In genomic region chr3:66978457-66979381, GRCm38 (mm10) we compare ENCODE assay signal across 10 mouse cellular contexts. TPM values are rescaled to one million over a fixed set of nuclear protein-coding genes. Genes with fewer than 3 reads are reported as not detected.
DNase-seq lines count a peak whose midpoint lies in the region.
"Had no signal": no experiment of that assay in that cellular context is flagged by ENCODE, and none has a peak within 500 bp of the region (broad histone marks: within the 10 kb centered on the region; RNA-seq: fewer than 3 reads in every experiment).

No protein-coding gene starts in this region.

- H3K27me3 ChIP-seq in limb, embryonic 10.5 days (ENCODE audit: low read depth, poor library complexity, severe bottlenecking): peaks cover 52% of the 10 kb centered on the region
- H3K27me3 ChIP-seq: Patski had no signal

- H3K4me3 ChIP-seq in limb, embryonic 10.5 days: peak overlapping the region; percentile 73

- H3K4me1 ChIP-seq in limb, embryonic 10.5 days: peaks cover 60% of the 10 kb centered on the region

- WGBS in limb, embryonic 10.5 days: under 1% methylated on average over 45 of the region's 45 CpGs

- peak; percentile 36 to 49 for DNase-seq in heart, adult 18-20 months
- no peak for DNase-seq in heart, adult 8-10 months (ENCODE audit: low spot score)
- peak; percentile 28 to 39 for DNase-seq in adrenal gland, postnatal 36 days
- DNase-seq in gastrocnemius, postnatal 25 days: peak; percentile 28
- peak; percentile 65 for DNase-seq in limb, embryonic 10.5 days (ENCODE audit: low spot score)
- peak; percentile 40 for DNase-seq in retina, postnatal 1 day
- DNase-seq in right cerebral cortex, adult 2 months (ENCODE audit: low spot score in 2 of 2): no peak
- no peak for DNase-seq in urinary bladder, postnatal 36 days (ENCODE audit: low spot score in 2 of 2)

- peak overlapping the region; percentile 99 for H3K27ac ChIP-seq in limb, embryonic 10.5 days

- peaks cover 37% of the 10 kb centered on the region for H3K36me3 ChIP-seq in limb, embryonic 10.5 days

- no peaks in the 10 kb centered on the region for H3K9me3 ChIP-seq in limb, embryonic 10.5 days (replicated peaks)

RNA-seq across cellular contexts. Expression of gene Rsrc1, which starts 2.5 kb away (rescaled TPM):
- 10 to 100 TPM; 10.6 to 13.3 TPM for total RNA-seq in heart, adult 18-20 months (2021)
- total RNA-seq in heart, adult 8-10 months (2022): 10 to 100 TPM; 10.7 to 13.9 (median 11.9) TPM
- 10 to 100 TPM; 29.2 to 29.7 TPM for total RNA-seq in adrenal gland, postnatal 36 days (2021)
- total RNA-seq in gastrocnemius, postnatal 25 days (2021): 10 to 100 TPM; 11.7 to 14.0 TPM
- 54.6 and 54.7 TPM in 2 replicates for polyA plus RNA-seq in limb, embryonic 10.5 days (2016; fragmentation: Nextera tagmentation; extraction: Ambion mirVana)

RNA-seq across cellular contexts. Expression of gene Shox2, which starts 2.9 kb away (rescaled TPM):
- 1 to 10 TPM in 1 of 2 experiments, under 1 TPM in 1; 0.99 to 2.4 TPM for total RNA-seq in heart, adult 18-20 months (2021)
- total RNA-seq in heart, adult 8-10 months (2022): 1 to 10 TPM in 2 of 4 experiments, under 1 TPM in 2; 0.50 to 1.4 (median 0.93) TPM
- 1 to 10 TPM; 1.4 to 3.7 TPM for total RNA-seq in adrenal gland, postnatal 36 days (2021)
- total RNA-seq in gastrocnemius, postnatal 25 days (2021): 1 to 10 TPM; 1.7 to 4.9 TPM
- 101 and 131 TPM in 2 replicates for polyA plus RNA-seq in limb, embryonic 10.5 days (2016; fragmentation: Nextera tagmentation; extraction: Ambion mirVana)
- polyA plus RNA-seq: spleen, adult 2 months had no signal

Comparison
In these comparisons a context has a peak if more than half of its experiments do, and no peak if none do; other contexts are left out.
1. DNase-seq: peak in heart, adult 18-20 months (2 of 2), adrenal gland, postnatal 36 days (2 of 2), gastrocnemius, postnatal 25 days (single experiment), limb, embryonic 10.5 days (single experiment) and retina, postnatal 1 day (single experiment); none in heart, adult 8-10 months (single experiment), right cerebral cortex, adult 2 months (0 of 2) and urinary bladder, postnatal 36 days (0 of 2).